Mouse (Mus musculus) cerebellum, postnatal 14 days (tissue): ENCODE measurements around the gene Gm28102.
"Not testable (repeated sequence)": the region's sequence is repeated elsewhere in the genome, so short reads cannot be mapped to it uniquely, and the experiment has no call there.

Experiments
- DNase-seq, 2 experiments: peaks; one replicate each; pipeline ENCODE4 v3.0.0; 2021; ENCODE audit warnings: mixed read lengths in 2 of 2

Gene Gm28102

DNA sequence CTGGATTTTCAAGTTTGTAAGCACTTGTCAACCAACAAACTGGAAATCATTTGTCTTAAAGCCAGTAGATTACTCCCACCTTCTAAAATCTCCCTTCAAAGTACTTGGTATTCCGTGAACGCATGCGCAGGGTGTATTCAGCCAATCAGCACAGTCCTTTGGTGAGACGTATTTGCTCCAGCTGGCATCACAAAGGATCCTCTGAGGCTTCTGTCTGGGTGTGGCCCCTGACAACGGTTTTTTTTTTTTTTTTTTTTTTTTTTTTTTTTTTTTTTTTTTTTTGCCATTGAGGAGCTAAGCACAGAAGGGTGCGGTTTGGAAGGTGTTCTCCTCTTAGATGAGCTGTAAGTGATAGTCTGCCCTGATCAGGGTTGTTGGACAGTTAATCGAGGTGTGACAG is at the start of gene Gm28102:
Gene Gm28102, plus strand, starts transcription at position 301 of the 400 bp plus-strand sequence.
- DNase-seq: not testable (repeated sequence)
